Mouse (Mus musculus): ENCODE data around the gene Nr1i2.
"Not testable (repeated sequence)": the region's sequence is repeated elsewhere in the genome, so short reads cannot be mapped to it uniquely, and the experiment has no call there.

Nr1i2 gene

DNA sequence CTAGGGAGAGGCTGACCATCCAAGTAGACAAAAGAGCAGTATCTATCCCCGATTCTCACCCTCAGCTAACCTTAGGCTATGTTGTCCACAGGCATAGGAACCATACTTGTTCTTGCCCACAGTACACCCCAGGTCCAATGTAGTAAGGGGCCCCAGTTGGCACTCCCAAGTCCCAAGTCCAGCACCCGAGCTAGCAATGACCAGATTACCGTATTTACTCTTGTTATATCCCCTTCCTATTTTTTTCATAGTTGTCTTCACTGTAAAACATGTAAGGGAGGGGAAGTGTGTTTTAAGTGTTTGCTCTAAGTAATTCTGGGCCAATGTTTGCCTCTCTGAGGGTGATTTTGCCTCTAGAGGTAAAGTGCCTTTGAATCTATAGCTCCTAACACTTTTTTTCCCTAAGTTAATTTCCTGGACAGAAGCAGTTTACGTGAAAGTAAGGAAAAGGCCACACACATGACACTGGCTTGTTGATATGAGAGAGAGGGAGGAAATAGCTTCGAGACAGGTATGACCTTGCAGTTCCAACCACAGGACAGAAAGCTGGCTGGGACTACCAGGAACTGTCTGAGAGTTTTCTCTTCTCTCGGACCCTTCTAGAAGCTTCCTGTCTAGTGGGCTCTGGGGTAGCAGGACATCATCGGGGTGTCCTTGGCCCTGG, at the start of gene Nr1i2:
Gene Nr1i2 (minus strand): TSS at position 140 of the 664 bp plus-strand sequence.
- DNase-seq (ENCODE audit: low read depth, low spot score) = no peak

DNA sequence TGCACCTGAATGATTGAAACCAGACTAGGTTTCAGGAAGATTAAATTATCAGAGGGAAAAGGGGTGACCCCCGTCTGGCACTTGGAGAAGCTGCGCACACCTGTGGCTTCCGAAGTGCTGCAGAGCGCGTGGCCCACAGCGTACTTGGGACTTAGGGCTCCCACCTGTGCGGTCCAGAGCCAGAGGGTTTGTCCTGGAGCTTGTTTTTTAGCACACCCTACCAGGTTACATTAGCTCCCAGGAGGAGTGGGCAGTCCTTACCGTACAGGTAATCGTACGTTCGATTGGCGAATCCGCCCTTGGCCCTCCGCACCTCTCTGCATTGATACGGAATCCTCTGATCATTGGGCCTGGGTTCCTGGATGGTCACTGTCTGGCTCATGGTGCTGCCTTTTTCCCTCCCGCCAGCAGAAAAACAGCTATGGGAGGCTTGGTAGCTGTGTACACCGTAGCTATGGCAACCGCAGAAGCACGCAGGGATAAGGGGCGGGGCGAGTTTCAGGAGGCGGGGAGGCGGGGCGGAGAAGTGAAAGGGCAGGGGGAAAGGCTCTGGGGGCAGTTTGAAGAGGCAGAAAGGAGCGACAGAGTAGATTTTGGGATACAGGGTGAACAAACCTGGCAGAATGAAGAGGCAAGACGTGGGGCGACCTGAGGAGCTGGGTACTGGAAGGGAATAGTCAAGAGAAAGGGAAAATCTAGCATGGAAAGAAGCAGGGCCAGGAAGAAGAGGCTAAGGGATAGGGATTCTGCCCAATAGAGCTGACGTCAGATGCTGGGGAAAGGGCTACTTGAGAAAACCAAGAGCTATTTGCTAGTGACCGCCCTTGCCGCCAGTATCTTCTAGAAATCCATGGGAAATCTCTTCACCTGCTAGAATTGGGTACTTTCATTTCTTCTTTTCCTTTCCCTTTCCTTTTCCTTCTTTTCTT, 47.0 kb upstream of the Nr1i2 start, which contains the start of gene Maats1:
Gene Maats1 (minus strand): TSS at position 748 of the 929 bp plus-strand sequence.
- DNase-seq (ENCODE audit: low read depth, low spot score) = peak; percentile 83

DNA sequence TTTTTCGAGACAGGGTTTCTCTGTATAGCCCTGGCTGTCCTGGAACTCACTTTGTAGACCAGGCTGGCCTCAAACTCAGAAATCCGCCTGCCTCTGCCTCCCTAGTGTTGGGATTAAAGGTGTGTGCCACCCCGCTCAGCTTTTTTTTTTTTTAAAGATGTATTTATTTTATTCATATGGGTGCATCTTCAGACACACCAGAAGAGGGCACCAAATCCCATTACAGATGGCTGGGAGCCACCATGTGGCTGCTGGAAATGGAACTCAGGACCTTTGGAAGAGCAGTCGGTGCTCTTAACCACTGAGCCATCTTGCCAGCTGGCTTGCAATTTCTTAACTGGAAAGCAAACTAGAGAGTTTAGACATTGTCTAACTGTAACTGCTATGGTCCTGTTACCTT, 43.5 kb upstream of the Nr1i2 start:
- not testable (repeated sequence) for DNase-seq (ENCODE audit: low read depth, low spot score)

DNA sequence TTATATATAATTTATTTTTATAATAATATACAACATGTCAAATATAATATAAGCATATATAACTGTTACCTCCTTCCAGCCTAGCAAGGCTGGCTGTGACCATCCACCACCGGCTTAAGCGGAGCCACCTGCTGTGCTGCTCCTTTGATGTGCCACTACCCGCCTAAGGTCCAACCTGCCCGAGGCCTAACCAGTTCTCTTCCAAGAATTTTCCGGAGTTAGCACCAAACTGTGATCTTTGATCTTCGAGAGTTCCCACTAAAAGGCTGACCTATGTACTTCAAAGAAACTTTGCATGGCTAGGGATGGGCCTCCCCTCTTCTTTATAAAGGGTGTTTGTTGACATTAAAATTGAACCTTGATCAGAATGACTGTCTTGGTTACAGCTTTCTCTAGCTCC, 39.8 kb upstream of the Nr1i2 start:
- no peak for DNase-seq (ENCODE audit: low read depth, low spot score)

DNA sequence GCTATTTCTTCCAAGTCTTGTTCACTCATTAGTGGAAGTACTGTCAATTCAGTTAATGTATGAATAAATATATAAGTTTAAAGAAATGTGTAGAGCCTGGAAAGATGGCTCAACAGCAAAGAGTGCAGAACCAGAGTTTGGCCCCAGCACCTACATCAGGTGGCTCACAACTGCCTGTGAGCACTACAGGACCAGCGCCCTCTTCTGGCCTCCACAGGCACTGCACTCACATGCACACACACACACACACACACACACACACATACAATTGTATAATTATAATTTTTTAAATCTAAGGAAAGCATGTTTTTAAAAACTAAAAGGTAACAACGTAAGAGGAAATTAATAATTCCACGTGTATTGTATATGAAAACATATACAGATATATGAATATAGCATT, 34.7 kb upstream of the Nr1i2 start:
- no peak for DNase-seq (ENCODE audit: low read depth, low spot score)

DNA sequence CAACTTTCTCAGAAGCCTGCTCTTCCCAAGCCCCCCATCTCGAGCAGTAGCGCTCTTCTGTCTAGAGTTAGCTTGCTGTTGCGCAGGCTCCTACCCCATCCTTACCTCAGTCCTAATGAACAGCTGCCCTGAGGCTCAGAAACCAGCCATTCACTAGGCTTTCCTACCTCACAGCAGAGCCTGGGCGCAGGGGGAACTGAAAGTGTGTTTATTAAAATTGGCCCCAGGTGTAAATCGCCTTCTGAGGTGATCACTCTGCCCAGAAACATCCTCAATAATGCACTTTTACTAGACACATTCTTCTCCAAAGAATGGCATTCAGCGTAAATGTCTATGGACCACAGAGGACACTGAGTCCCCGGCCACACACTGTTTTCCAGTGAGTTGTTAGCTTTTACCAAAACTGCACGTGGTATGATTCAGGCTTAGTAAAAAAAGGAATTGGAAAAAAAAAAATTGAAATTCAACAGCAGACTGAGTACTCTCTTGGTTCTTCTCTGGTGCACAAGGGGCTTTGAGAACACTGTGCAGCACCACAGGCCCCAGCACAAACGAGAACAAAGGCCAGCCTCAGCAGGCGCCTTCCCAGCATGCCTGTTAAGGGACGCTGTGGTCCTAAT, 32.3 kb upstream of the Nr1i2 start:
- no peak for DNase-seq (ENCODE audit: low read depth, low spot score)

DNA sequence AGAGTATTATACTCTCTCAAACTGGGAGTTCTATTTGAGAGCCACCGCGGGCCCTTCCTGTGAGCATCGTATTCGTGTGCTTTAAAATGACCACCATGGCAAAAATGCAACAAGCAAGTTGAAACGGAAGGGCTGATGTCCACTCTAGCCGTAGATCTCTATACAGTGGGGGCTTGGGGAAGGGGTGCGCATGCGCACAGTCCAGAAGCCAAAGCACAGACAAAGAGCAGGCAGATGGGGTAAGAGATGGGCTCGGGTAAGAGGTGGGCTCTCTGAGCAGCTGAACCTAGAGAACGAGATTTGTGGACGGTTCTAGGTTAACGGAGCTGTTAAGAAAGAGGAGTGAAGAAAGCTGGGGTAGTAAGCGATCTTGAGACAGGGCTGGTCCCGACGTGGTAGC, 29.7 kb upstream of the Nr1i2 start:
- DNase-seq (ENCODE audit: low read depth, low spot score) = no peak

DNA sequence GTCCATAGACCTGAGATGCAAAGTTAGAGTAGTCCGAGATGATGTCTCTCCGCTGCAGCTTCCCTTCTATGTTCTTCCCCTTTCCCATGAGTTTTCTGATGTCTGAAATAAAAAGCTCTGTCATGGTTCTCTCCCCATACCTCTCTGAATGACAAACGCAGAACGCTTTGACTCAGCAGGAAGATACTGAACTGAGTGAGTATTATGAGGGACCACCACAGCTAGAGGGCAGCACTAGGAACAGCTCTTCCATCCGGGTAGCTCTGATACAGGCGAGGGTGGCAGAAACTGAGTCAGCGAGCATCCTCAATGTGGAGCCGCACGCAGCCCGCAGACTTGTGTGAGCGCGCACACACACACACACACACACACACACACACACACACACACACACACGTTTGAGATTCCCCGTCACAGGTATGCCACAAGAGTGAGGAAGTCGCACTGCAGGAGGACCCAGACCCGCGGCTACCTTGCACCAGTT, 26.9 kb upstream of the Nr1i2 start:
- DNase-seq (ENCODE audit: low read depth, low spot score) = peak; percentile 86

DNA sequence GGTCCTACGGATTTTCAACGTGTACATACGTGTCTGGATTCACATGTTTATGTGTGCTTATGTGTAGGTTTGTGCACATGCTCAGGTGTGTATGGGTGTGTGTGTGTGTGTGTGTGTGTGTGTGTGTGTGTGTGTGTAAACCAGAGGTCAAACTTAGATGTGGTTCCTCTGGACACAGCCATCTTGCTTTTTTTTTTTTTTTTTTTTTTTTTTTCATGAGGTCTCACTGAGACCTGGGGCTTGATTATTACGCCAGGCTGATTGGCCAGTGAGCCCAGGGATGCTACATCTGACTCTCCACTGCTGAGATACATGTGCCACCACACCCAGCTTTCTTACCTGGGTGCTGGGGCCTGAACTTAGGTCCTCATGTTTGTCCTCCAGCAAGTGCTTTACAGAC, 24.5 kb upstream of the Nr1i2 start:
- no peak for DNase-seq (ENCODE audit: low read depth, low spot score)

DNA sequence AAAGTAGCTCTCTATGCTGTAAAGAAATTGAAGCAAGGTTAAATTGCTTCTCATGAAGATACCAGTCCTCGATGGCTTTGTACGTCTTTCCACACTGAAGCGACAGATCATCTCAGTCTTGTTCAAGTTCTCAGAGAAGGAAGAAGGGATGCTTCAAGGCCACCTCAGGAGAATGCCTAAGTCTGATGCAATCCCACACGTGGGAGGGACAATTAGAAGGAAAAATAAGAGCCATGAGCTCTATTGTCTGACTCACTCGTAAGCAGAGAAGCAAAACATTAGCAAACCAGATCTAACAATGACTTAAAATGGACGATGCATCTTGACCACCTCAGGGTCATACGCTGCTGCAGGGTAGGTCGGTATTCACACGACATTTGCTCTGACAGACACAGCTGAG, 23.9 kb upstream of the Nr1i2 start:
- DNase-seq (ENCODE audit: low read depth, low spot score) = peak; percentile 36

DNA sequence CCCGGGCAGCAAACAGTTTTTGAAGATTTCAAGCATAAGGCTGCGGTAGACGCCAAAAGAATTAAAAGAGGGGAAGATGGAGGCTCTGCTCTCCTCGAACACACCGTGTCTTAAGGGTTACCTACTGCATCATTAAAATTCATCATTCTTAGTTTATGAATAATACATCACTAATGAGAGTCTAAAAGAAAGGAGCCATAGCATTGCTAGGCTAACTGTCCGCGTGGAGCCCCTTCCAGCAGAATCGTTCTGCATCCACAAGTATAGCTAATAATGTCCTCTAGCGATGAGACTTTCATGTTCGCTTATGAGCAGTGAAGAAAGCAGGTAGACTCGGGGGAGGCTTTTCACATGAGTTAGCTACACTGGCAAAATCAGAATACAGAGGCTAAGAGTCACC, 13.6 kb upstream of the Nr1i2 start:
- peak; percentile 4 for DNase-seq (ENCODE audit: low read depth, low spot score)

DNA sequence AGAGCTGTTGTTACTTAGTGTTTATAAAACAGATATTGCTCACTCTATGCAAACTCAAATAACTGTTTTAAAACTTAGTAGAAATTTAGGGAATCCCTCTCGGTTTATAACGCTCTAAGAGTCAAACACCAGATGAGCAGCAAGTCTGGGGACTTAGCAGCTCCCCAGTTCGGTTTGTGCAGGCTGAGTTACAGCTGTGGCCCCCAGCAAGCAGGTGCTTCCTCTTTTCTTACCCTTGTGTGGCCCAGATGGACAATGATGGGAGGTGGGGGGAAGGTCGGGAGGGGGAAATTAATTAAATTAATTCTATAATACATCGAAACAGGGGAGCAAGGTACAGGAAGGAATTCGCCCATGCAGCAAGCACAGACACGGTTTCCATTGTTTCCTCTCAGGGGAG, 13.0 kb upstream of the Nr1i2 start:
- no peak for DNase-seq (ENCODE audit: low read depth, low spot score)

DNA sequence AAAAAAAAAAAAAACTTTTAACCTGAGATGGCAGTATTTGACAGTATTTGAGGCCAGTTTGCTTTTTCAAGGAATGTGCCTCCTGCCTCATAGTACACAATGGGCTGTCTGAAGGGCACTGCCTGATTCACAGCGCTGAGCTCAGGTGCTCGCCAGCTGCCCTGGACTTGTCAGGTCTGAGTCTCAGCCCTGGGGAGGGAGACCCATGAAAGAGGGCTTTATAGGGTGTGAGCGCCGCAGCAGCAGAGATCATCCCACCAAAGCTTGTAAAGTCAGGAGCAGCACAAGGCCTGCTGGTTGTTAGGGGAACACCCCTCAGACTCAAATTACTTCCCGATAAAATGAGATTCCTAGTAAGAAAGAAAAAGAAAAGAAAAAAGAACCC, 12.6 kb upstream of the Nr1i2 start:
- no peak for DNase-seq (ENCODE audit: low read depth, low spot score)

DNA sequence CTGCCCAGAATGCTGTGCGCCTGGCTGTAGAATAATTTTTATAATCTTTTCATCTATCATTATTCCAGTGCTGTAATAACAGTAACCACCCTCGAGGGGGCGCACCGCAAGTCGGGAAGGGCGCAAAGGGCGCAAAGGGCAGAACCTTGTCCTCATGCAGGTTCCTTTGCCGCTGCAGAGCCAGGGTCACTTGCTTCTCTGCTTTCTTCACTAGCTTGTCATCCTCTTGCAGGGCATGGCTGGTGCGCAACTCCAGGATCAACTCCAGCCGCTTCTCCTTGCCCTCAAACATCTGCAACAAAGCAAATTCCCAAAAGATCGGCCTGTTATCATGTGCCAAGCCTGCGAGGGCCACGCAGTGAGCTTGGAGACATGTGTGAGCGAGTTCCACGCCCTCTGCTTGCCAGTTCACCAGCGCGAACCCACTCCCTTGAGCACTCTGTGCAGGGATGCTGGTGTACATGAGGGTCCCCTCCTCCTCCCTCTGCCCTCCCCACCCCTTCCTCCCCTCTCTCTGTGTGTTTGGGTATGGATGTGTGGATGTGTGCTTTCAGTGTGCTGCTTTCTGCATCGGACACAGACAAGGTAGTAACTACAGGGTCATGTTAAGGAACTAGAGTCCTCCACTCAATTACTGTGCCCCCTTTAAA, 12.1 kb upstream of the Nr1i2 start:
- no peak for DNase-seq (ENCODE audit: low read depth, low spot score)

DNA sequence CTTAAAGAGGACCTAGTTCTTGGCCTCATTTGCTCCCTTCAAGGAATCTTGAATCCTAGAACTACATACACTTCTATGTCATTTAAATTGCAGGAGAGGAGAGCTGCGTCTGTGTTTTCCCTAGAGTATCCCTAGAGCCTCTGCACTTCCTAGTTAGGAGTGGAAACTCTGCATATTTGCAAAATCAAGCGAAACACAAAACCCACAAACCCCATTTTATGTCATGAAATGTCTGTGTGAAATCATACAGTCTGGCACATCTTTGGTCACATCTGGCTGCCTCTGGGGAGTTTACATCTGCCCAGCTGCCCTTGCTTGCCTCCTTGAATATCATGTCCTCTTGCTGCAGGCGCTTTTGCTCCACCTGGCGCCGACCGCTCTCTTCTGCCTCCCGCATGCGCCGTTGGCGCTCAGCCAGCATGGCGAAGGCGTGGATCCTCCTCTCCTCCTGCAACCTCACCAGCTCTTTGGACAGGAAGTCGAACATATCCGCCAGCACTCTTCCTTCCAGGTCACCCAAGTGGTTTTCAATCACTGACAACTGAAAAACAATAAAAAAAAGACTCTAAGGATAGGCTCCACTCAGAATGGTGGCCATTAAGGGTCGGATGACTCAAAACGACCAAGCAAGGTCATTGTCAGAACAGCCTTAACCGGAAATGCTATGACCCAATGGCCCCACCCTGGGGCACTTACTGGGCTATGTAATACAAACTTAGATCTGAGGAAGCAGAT, 10.0 kb upstream of the Nr1i2 start:
- DNase-seq (ENCODE audit: low read depth, low spot score) = peak; percentile 8

DNA sequence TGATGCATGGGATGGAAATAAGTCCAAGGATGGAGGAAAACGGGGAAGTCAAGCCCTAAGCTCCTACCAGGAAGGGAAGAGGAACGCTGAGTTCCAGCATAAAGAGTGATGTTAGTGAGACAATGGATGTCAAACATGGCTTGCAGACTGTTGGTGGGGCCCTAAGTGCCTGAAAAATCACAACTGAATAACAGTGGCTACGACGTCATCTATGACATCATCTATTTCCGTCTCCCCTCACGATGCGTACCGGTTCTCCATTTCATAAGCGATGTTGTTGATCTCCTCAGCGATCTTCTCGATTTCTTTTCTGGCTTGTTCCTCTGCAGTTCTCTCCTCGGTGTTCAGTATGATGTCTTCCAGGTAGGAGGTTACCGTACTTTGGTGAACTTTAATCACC, 7.7 kb upstream of the Nr1i2 start:
- DNase-seq (ENCODE audit: low read depth, low spot score) = no peak

DNA sequence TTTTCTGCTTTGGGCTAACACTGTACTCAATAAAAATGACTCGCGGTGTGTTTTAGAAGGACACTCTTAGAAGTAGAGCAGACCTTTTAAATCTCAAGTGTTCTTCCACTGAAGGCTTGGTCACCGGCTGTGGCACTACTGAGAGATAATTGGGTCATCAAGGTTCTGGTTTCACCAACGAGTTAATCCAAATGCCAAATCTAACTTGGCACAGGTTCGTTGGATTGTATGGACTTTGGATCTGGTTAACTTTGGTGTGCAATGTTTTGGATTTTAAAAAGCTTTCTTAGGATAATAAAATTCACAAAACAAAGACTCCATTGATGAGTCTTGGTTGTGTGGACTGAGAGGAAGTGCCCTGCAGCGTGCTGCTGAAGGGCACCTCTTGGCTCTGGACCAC, 3.8 kb upstream of the Nr1i2 start:
- DNase-seq (ENCODE audit: low read depth, low spot score) = no peak

DNA sequence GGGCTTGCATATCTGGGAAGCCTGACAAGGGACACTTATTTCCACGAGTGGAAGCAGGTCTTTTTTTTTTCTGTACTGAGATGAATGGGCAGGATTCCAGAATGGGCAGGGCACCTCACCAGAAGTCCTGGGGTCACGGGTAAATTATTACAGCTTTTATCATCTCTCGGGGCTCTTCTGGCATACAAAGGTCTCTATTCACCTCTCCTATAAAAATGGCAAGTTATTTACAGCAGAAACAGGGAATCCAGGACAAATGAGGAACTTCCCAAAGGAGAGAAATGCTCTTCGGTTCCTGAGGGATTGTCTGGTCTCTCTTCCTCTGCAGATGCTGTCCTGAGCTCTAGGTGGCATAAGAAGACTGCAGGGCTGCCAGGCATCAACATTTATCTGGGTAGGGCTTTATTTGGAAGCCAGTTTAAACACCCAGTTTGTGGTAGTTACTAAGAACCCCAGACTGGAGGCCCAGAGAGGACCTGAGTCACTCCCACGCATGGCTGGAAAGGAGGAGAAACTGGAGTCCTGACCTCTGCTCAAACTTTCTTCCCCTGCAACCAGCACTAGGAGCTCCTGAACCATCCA, 816 bp upstream of the Nr1i2 start:
- DNase-seq (ENCODE audit: low read depth, low spot score) = peak; percentile 56

DNA sequence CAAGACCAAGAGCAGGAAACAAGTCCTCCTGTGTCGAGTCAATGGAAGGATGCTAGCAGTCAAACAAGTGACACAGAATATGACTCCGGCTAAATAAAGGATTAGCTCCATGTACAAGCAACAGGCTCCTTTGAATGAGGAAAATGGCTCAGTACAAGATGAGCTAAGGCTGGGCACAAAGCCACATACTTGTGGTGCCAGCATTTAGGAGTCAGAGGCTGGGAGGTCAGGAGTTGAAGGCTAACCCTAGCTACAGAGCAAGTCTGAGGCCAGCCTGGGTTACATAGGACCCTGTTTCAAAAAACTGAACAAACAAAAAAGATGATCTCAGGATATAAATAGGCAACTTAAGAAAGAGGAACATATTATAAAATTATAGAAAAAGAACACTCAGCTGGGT, 4.5 kb downstream of the Nr1i2 start:
- DNase-seq (ENCODE audit: low read depth, low spot score) = no peak

DNA sequence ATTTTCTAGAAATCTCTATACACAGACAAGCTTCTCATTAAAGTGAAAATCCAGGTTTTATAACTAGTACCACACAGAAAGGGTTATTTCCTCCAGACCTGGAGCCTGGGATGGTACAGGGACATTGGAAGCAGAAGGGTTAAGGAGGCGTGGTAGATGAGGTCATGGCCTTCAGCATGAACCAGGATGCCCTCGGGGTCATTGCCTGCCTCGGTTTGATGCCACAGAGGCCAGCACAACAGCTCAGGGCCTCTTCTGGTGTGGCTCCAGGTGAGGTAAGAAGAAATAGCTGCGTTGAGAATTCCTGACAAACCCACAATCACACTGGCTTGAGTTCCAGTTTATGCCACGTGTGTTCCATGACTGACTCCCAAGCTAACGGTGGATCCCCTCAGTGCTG, 5.8 kb downstream of the Nr1i2 start:
- DNase-seq (ENCODE audit: low read depth, low spot score) = no peak

DNA sequence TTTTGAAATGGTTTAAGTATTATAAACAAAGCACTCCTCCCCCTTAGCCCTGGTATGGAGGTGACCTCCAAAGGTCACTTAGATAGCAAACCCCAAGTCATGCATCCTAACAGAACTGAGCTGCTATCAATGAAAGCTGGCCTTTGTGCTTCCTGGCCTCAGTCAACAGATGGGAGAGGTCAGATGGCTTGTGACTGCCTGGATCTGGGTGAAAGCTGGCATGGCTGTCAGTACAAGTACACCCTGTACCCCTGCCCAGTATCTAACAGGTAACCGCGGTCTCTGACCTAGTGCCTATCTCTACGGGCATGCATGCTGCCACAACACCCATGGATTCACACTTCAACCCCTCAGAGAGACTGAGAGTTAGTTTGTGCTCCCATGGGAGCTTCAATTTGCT, 6.9 kb downstream of the Nr1i2 start:
- no peak for DNase-seq (ENCODE audit: low read depth, low spot score)

Measured in brain, adult 2 months (tissue).